Mouse (Mus musculus) kidney, adult 8-10 months (tissue): ENCODE measurements around the gene Aven.

Experiments used
- DNase-seq, 2 experiments: peaks; one replicate each; pipeline ENCODE4 v3.0.0; 2022

The Aven gene

GRCm38 (mm10) chr2:112676721-112677120 lies 184.0 kb downstream of the Aven start:
- no peak for DNase-seq

GRCm38 (mm10) chr2:112677246-112677645 lies 184.5 kb downstream of the Aven start:
- DNase-seq, result no peak

- DNase-seq, result no peak
Observed at GRCm38 (mm10) chr2:112681817-112682216, 189.1 kb downstream of the Aven start.
